Mouse (Mus musculus): ENCODE data around the gene Pdk2.

DNA sequence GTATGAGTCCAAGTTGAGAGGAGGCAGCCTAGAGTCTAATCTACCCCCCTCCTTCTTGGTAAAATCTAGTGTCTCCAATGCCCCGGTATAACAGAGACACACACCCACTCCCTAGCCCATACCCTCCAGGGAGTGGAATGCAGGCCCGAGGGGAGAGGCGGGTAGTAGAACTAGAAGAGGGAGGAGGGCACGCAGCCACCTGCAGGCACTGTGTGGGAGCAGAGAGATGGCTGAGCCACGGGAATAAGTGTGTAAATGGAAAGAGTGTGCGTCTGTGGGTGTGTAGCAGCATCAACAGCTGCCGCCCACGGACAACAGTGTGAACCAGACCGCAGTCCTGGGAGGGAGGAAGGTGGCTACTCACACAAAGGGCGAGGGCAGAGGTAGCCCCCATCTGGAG, 6.3 kb downstream of the Pdk2 start:
- TF ChIP-seq CTCF (IDR thresholded peaks at IDR 0.05; ENCODE audit: low read depth, low read length) = no peak
- TF ChIP-seq POLR2AphosphoS5 (IDR thresholded peaks at IDR 0.05; ENCODE audit: insufficient replicate concordance, low read depth, low read length) = no peak
- TF ChIP-seq TAL1 (conservative IDR thresholded peaks at IDR 0.05; ENCODE audit: low read depth, low read length) = no peak
- TF ChIP-seq GATA1 (IDR thresholded peaks at IDR 0.05; ENCODE audit: borderline replicate concordance, low read length) = no peak
